Mouse (Mus musculus) heart, postnatal 14 days (tissue): ENCODE measurements at regions not wholly inside any gene's neighbourhood (a gene's known extent, or its start where the extent isn't known, plus 50 kb on each side); places are given as distances from the start of the nearest gene placed in this dataset.

Experiments
- DNase-seq, 2 experiments: peaks; one replicate each; pipeline ENCODE4 v3.0.0; 2021 to 2022
- intact Hi-C: fragments of 180-260 bp; cut with DNase I; formaldehyde crosslinking; loops from one replicate; pipeline ENCODE4 v1.15.1; 2025

DNA sequence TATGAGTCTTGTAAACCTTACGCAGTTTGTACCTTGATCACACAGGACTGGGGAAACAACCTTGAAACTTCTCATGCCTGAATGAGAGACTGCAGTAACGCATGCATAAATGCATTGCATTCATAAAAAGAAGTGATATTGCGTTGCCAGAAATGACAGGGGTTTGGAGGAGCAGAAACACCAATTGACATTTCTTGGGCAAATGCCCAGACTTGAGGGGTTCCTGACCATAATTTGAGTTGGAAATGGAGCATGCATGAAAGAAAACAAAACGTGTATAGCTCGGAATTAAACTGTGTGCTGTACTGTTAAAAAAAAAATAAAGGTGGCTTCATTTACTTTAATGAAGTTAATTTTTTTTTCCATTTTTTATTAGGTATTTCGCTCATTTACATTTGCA, 122.4 kb upstream of the Rmdn2 start:
- intact Hi-C loops: no loop called here
- no peak for DNase-seq

- intact Hi-C loops: no loop called here
Measured at GRCm38 (mm10) chr17:79497629-79498028, 114.0 kb upstream of the Rmdn2 start.

GRCm38 (mm10) chr17:79498321-79498720, 113.3 kb upstream of the Rmdn2 start:
- DNase-seq: no peak
- intact Hi-C loops: no loop called here

More at GRCm38 (mm10) chr17:79497629-79498028, 114.0 kb upstream of the Rmdn2 start:
- DNase-seq: no peak

DNA sequence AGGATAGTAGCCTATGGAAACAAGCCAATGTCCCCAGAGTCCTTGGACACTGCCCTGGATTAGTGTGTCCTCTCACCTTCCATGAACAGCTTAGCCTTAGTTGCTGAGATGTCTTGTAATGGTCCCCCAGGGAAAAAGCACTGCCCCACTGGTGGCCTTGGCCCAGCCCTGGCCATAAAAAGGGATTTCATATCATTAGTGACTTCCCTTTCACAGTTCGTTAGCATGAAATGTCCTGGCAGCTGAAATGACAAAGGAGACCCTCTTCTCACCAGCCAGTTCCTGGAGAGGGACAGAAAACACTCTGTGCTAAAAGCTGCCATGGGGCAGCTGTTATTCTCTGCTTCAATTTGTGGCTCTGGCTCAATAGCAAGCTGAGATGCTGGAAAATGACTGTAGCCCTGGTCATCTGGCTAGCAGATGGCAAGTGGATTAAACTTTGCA, 110.6 kb upstream of the Rmdn2 start:
- intact Hi-C loops: no loop called here
- no peak for DNase-seq

GRCm38 (mm10) chr17:79501926-79502325, 109.7 kb upstream of the Rmdn2 start:
- no peak for DNase-seq
- intact Hi-C loops: no loop called here

- no peak for DNase-seq
- intact Hi-C loops: no loop called here
Measured at GRCm38 (mm10) chr17:79503037-79503436, 108.6 kb upstream of the Rmdn2 start.

- DNase-seq: no peak
- intact Hi-C loops: no loop called here
Measured at GRCm38 (mm10) chr17:79504209-79504608, 107.5 kb upstream of the Rmdn2 start.

GRCm38 (mm10) chr17:79505565-79505964, 106.1 kb upstream of the Rmdn2 start:
- intact Hi-C loops: no loop called here
- DNase-seq: no peak

- intact Hi-C loops: no loop called here
- DNase-seq: peak; percentile 10 to 42
Measured at GRCm38 (mm10) chr17:79509281-79509680, 102.4 kb upstream of the Rmdn2 start.

DNA sequence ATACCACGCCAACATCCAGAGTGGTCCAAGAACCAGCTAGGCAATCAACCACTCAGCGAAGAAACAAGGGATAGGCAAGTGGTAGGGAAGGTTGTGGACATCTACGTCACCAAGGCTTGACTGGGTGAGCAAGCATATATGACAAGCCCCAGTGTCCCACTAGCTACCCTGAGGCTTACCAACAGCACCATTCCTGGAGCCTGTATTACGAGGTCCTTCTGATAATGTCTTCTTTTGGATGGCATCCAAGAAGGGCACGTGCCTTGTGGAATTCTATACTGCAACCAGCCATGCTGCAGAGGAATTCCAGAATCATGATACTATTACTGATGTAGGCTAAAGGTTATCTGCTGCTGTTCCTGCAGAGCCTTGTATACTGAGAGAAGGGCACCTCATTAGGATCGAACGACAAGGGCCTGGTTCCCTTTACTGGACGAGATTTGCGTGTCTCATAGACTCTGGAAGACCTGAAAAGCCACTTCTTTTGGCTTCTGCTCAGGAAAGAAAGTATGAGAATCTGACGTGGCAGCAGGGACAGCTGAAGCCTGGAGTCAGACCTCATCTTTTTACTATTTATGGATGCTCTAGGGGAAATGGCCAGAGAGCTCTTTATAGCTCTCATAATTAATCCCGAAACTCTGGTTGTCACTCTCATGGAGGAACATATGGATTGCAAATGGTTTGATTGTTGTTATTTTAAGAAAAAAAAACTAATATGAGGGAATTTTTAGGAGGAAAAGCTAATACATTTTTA, 101.5 kb upstream of the Rmdn2 start:
- intact Hi-C loops: no loop called here
- DNase-seq: no peak

DNA sequence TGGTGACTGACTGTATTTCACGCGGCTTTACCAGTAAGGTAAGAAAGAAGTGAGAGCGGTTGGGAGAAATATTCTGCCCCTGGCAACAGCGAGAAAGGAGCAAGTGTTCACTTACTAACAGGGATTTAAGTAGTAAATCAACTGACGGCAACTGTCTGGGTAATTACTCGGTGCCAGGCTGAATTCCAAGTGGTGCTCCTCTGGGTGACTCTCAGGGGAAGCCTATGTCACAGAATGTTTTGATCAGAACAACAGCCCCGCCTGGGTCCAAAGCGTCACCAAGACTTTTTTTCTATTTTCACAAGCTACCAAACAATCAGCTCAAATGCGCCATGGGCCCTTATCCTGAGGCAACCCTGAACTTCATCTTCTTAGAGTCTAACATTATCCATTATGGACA, 100.4 kb upstream of the Rmdn2 start:
- intact Hi-C loops: no loop called here
- DNase-seq: no peak

DNA sequence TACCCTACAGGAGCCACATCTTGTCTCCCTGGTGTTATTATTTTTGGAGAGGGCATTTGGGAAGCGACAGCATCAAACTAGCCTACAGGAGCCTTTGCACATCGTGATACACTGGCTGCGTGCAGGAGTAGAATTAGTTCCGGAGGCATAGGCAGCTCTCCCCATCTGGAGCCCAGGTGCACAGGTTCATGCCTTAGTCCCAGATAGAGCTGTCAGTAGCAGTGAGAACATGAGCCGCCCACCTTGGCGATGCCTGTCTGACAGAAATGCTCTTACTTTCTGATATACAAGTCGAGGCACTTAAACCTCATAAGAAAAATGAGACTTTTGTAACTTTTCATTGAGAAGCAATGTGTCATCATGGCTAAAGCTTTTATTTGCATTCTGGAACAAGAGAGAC, 97.6 kb upstream of the Rmdn2 start:
- intact Hi-C loops: no loop called here
- no peak for DNase-seq

GRCm38 (mm10) chr17:79518185-79518584, 93.5 kb upstream of the Rmdn2 start:
- DNase-seq: peak in 1 of 2 experiments; percentile 22
- intact Hi-C loops: loop anchor here (5.0 kb wide), 1 partner anchor 376 kb away; no protein-coding TSS in a partner anchor

- intact Hi-C loops: loop anchor here (5.0 kb wide), 1 partner anchor 376 kb away; no protein-coding TSS in a partner anchor
Measured at GRCm38 (mm10) chr17:79518696-79519095, 93.0 kb upstream of the Rmdn2 start.

DNA sequence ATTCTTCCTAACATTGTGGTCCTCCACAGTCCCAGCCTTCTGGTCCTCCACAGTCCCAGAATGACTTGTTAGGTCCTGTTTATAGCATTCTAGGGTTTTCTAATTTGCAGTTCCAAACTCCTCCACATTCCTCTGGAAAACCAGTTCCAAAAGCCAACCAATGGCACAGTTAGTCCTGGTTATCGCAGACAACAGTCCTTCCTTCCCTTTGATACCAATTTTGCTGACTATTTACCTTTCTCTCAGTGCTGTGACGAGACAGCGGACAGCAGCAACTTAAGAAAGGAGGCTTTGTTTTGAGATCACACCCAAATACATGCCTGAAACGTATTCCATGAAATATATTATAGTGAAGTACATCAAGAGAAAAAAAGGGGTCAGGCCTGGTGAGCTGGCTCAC, 92.3 kb upstream of the Rmdn2 start:
- no peak for DNase-seq
- intact Hi-C loops: loop anchor here (5.0 kb wide), 1 partner anchor 377 kb away; no protein-coding TSS in a partner anchor

More at GRCm38 (mm10) chr17:79518696-79519095, 93.0 kb upstream of the Rmdn2 start:
- no peak for DNase-seq

GRCm38 (mm10) chr17:79520283-79520682, 91.4 kb upstream of the Rmdn2 start:
- DNase-seq: no peak
- intact Hi-C loops: loop anchor here (5.0 kb wide), 1 partner anchor 47 kb away; no protein-coding TSS in a partner anchor

- intact Hi-C loops: loop anchor here (5.0 kb wide), 1 partner anchor 46 kb away; no protein-coding TSS in a partner anchor
- no peak for DNase-seq
Measured at GRCm38 (mm10) chr17:79521691-79522090, 90.0 kb upstream of the Rmdn2 start.

DNA sequence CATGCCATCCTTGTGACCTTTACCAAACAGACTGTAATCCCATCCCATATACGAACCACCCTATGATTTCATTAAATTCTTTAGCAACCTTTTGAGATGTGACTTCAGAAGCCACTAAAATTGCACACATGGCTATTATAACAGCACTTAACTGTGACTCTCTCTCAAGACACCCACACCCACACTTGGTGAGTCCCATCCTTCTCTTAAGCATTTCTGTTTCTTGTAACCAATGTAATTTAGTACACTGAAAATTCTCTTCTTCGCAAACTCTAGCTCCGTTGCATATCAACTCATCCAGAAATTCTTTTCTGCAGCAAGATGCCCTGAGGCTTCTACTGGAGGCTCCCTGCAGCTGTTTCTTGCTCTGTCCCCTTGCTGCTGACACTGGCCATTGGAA, 88.4 kb upstream of the Rmdn2 start:
- intact Hi-C loops: loop anchor here (5.0 kb wide), 1 partner anchor 44 kb away; no protein-coding TSS in a partner anchor

GRCm38 (mm10) chr17:79527391-79527790, 84.3 kb upstream of the Rmdn2 start:
- DNase-seq: no peak
- intact Hi-C loops: no loop called here

More for the DNA sequence above, 88.4 kb upstream of the Rmdn2 start:
- DNase-seq: no peak

GRCm38 (mm10) chr17:79536549-79536948, 75.1 kb upstream of the Rmdn2 start:
- intact Hi-C loops: no loop called here
- no peak for DNase-seq

- DNase-seq: no peak
- intact Hi-C loops: no loop called here
Measured at GRCm38 (mm10) chr17:79538789-79539188, 72.9 kb upstream of the Rmdn2 start.

GRCm38 (mm10) chr17:79540038-79540437, 71.6 kb upstream of the Rmdn2 start:
- no peak for DNase-seq
- intact Hi-C loops: loop anchor here (5.0 kb wide), 1 partner anchor 183 kb away; the partner anchor contains the start of gene Cdc42ep3
